Comparison of ENCODE assay signal across 31 mouse cellular contexts in genomic region chr3:138114106-138114505, GRCm38 (mm10). TPM values are rescaled to one million over a fixed set of nuclear protein-coding genes. Genes with fewer than 3 reads are reported as not detected.
DNase-seq lines count a peak whose midpoint lies in the region; TF ChIP-seq lines count a peak whose summit lies in the region.
"Had no signal": no experiment of that assay in that cellular context is flagged by ENCODE, and none has a peak within 500 bp of the region (broad histone marks: within the 10 kb centered on the region; RNA-seq: fewer than 3 reads in every experiment).

No protein-coding gene starts in this region.

- no peak for TF ChIP-seq CTCF in gastrocnemius, adult 2 months (IDR thresholded peaks at IDR 0.05)

- intact Hi-C loops in gastrocnemius, adult 2 months (cut with DNase I), result no loop called here
- intact Hi-C loops in heart, postnatal 36 days (cut with DNase I), result no loop called here

- no peak overlapping the region for H3K27ac ChIP-seq in gastrocnemius, adult 2 months
- H3K27ac ChIP-seq: heart, adult 2 months; hindbrain, embryonic 14.5 days; kidney, postnatal 0 days; liver, embryonic 12.5 days had no signal

- peak overlapping the region; percentile 46 for H3K4me3 ChIP-seq in gastrocnemius, adult 2 months
- H3K4me3 ChIP-seq: erythroblast, embryonic 14.5 days; heart, adult 2 months; heart, embryonic 12.5 days; liver, embryonic 12.5 days had no signal

- peak; percentile 41 for DNase-seq in adrenal gland, adult 2 months
- DNase-seq in adrenal gland, adult 18-20 months (ENCODE audit: low spot score in 2 of 2), result no peak
- DNase-seq in gastrocnemius, adult 2 months, result no peak
- no peak for DNase-seq in gastrocnemius, adult 18-20 months (ENCODE audit: low spot score)
- peak; percentile 42 for DNase-seq in ES-CJ7 (ENCODE audit: low read depth, low spot score)
- peak; percentile 18 to 23 for DNase-seq in adrenal gland, postnatal 36 days
- no peak for DNase-seq in right cerebral cortex, postnatal 10 days (ENCODE audit: low spot score in 2 of 2)
- DNase-seq in heart, postnatal 36 days, result no peak
- DNase-seq: cerebellum, adult 18-20 months; cerebellum, postnatal 10 days; heart, adult 2 months; kidney, adult 2 months; kidney, postnatal 4 days; left cerebral cortex, postnatal 4 days; liver, postnatal 0 days; lung, postnatal 36 days; right cerebral cortex, postnatal 4 days; thymus, postnatal 14 days had no signal

RNA-seq across cellular contexts. Expression of gene Trmt10a, which starts 29.1 kb away (rescaled TPM):
- total RNA-seq in adrenal gland, adult 2 months (2021), result 10 to 100 TPM in 1 of 2 experiments, 1 to 10 TPM in 1; 9.8 to 11.0 TPM
- polyA plus RNA-seq in adrenal gland, adult 2 months (2012; rRNA removed), result 0.69 and 1.4 TPM in 2 replicates
- 10 to 100 TPM in 1 of 2 experiments, 1 to 10 TPM in 1; 7.6 to 10.8 TPM for total RNA-seq in adrenal gland, adult 18-20 months (2021)
- 1 to 10 TPM; 1.6 to 2.1 TPM for total RNA-seq in gastrocnemius, adult 2 months (2021)
- 1 to 10 TPM in 1 of 2 experiments, under 1 TPM in 1; 0.94 to 2.4 TPM for total RNA-seq in gastrocnemius, adult 18-20 months (2021)
- 10 to 100 TPM; 12.9 to 13.1 TPM for total RNA-seq in adrenal gland, postnatal 36 days (2021)
- 1 to 10 TPM; 2.3 to 3.2 TPM for total RNA-seq in heart, postnatal 36 days (2021)

RNA-seq across cellular contexts. Expression of gene Mttp, which starts 30.7 kb away (rescaled TPM):
- total RNA-seq in adrenal gland, adult 2 months (2021), result 10 to 100 TPM in 1 of 2 experiments, 1 to 10 TPM in 1; 5.5 to 12.6 TPM
- 0.51 and 0.68 TPM in 2 replicates for polyA plus RNA-seq in adrenal gland, adult 2 months (2012; rRNA removed)
- total RNA-seq in adrenal gland, adult 18-20 months (2021), result 10 to 100 TPM in 1 of 2 experiments, 1 to 10 TPM in 1; 3.7 to 10.4 TPM
- total RNA-seq in gastrocnemius, adult 2 months (2021), result 1 to 10 TPM; 1.0 to 2.0 TPM
- 1 to 10 TPM; 1.6 to 1.7 TPM for total RNA-seq in gastrocnemius, adult 18-20 months (2021)
- 10 to 100 TPM in 1 of 2 experiments, 1 to 10 TPM in 1; 6.5 to 15.9 TPM for total RNA-seq in adrenal gland, postnatal 36 days (2021)
- 1 to 10 TPM; 5.4 to 6.2 TPM for total RNA-seq in heart, postnatal 36 days (2021)

RNA-seq across cellular contexts. Expression of gene Gm5105, which starts 46.9 kb away (rescaled TPM):
- total RNA-seq in adrenal gland, adult 2 months (2021), result not detected
- not detected in 2 replicates for polyA plus RNA-seq in adrenal gland, adult 2 months (2012; rRNA removed)
- total RNA-seq in adrenal gland, adult 18-20 months (2021), result not detected
- total RNA-seq in gastrocnemius, adult 2 months (2021), result 1 to 10 TPM; 1.3 to 1.8 TPM
- total RNA-seq in gastrocnemius, adult 18-20 months (2021), result 1 to 10 TPM; 1.3 TPM
- total RNA-seq in adrenal gland, postnatal 36 days (2021), result not detected
- under 1 TPM; 0.64 to 0.81 TPM for total RNA-seq in heart, postnatal 36 days (2021)
- total RNA-seq: common myeloid progenitor, adult 5-6 weeks; hematopoietic stem cell, adult 5-6 weeks; left cerebral cortex, postnatal 4 days; megakaryocyte, adult 5-6 weeks; neutrophil, adult 5-6 weeks had no signal
- polyA plus RNA-seq: erythroblast, embryonic 14.5 days; forebrain, embryonic 14.5 days; kidney, adult 2 months; liver, embryonic 12.5 days; liver, postnatal 0 days; midbrain, embryonic 11.5 days; neural tube, embryonic 11.5 days; spleen, adult 2 months had no signal

RNA-seq across cellular contexts. Expression of gene 1110002E22Rik, which starts 49.3 kb away (rescaled TPM):
- total RNA-seq in adrenal gland, adult 2 months (2021), result under 1 TPM in 1 of 2 experiments, not detected in 1; 0.06 TPM
- polyA plus RNA-seq in adrenal gland, adult 2 months (2012; rRNA removed), result 0.01 TPM in 1 of 2 replicates, not detected in the other
- under 1 TPM; 0.07 to 0.10 TPM for total RNA-seq in adrenal gland, adult 18-20 months (2021)
- 100 to 1,000 TPM; 120 to 128 TPM for total RNA-seq in gastrocnemius, adult 2 months (2021)
- total RNA-seq in gastrocnemius, adult 18-20 months (2021), result 100 to 1,000 TPM in 1 of 2 experiments, 10 to 100 TPM in 1; 98.9 to 131 TPM
- total RNA-seq in adrenal gland, postnatal 36 days (2021), result under 1 TPM in 1 of 2 experiments, not detected in 1; 0.10 TPM
- total RNA-seq in heart, postnatal 36 days (2021), result 10 to 100 TPM; 52.5 to 58.2 TPM
- total RNA-seq: common myeloid progenitor, adult 5-6 weeks; megakaryocyte, adult 5-6 weeks had no signal
- polyA plus RNA-seq: erythroblast, embryonic 14.5 days had no signal

Comparison
In these comparisons a context has a peak if more than half of its experiments do, and no peak if none do; other contexts are left out.
1. DNase-seq: peak in adrenal gland, adult 2 months (single experiment), ES-CJ7 (single experiment) and adrenal gland, postnatal 36 days (2 of 2); none in adrenal gland, adult 18-20 months (0 of 2), gastrocnemius, adult 2 months (single experiment), gastrocnemius, adult 18-20 months (single experiment), right cerebral cortex, postnatal 10 days (0 of 2) and heart, postnatal 36 days (0 of 2).